Mouse (Mus musculus) neural tube, embryonic 15.5 days (tissue): ENCODE results near the gene Olfr1248. TPM values are rescaled to one million over a fixed set of nuclear protein-coding genes. Genes with fewer than 3 reads are reported as not detected.
"Not testable (repeated sequence)": the region's sequence is repeated elsewhere in the genome, so short reads cannot be mapped to it uniquely, and the experiment has no call there.

ENCODE experiments used
- ATAC-seq: fragments of 200-750 bp; cut with Nextera tagmentation; 2 replicates; pipeline ENCODE4 v1.8.0; 2017; ENCODE audit warnings: mild to moderate bottlenecking, moderate TSS enrichment, moderate library complexity; ENCODE audit not compliant: low FRiP score
- H3K27ac ChIP-seq: fragments of 300-500 bp; sonication (generic); replicated peaks from 2 replicates; pipeline ENCODE4 v1.5.1; 2015; ENCODE audit warnings: mild to moderate bottlenecking, inconsistent platforms
- H3K27me3 ChIP-seq: fragments of 300-500 bp; sonication (generic); replicated peaks from 2 replicates; pipeline ENCODE4 v1.6.1; 2015; ENCODE audit warnings: inconsistent platforms
- H3K36me3 ChIP-seq: fragments of 300-500 bp; sonication (generic); 2 replicates; pipeline ENCODE4 v1.6.1; 2015; ENCODE audit warnings: inconsistent platforms
- H3K4me1 ChIP-seq: fragments of 300-500 bp; sonication (generic); 2 replicates; pipeline ENCODE4 v1.6.1; 2015; ENCODE audit warnings: inconsistent platforms
- H3K4me2 ChIP-seq: fragments of 300-500 bp; sonication (generic); 2 replicates; pipeline ENCODE4 v1.6.1; 2015; ENCODE audit warnings: inconsistent platforms, mild to moderate bottlenecking, moderate library complexity
- H3K4me3 ChIP-seq: fragments of 300-500 bp; sonication (generic); replicated peaks from 2 replicates; pipeline ENCODE4 v1.5.1; 2015; ENCODE audit warnings: mild to moderate bottlenecking, inconsistent platforms
- H3K9ac ChIP-seq: fragments of 300-500 bp; sonication (generic); replicated peaks from 2 replicates; pipeline ENCODE4 v1.6.1; 2015; ENCODE audit warnings: mild to moderate bottlenecking, inconsistent platforms
- H3K9me3 ChIP-seq: fragments of 300-500 bp; sonication (generic); replicated peaks from 2 replicates; pipeline ENCODE4 v1.6.1; 2016; ENCODE audit warnings: inconsistent platforms
- WGBS: fragments of 180-500 bp; shearing (Covaris S2); methylation state at CpG from one replicate; pipeline ENCODE4 v1.1.7; 2015; ENCODE audit warnings: mixed read lengths; 5-methylcytosine and 5-hydroxymethylcytosine counted together
- polyA plus RNA-seq: library from polyadenylated mRNA; unstranded; fragments of >200 nt; fragmentation: Nextera tagmentation; extraction: Ambion mirVana; gene quantifications from 2 replicates; pipeline ENCODE4 v1.2.1, GENCODE M21; 2015

The Olfr1248 gene
- polyA plus RNA-seq: not detected in 2 replicates

GRCm38 (mm10) chr2:89618145-89618544, at the start of gene Olfr1248:
TSS of gene Olfr1248 (minus strand) at chr2:89618245.
- H3K4me3 ChIP-seq, H3K9ac ChIP-seq, H3K27ac ChIP-seq, H3K9me3 ChIP-seq, ATAC-seq, H3K4me1 ChIP-seq, H3K4me2 ChIP-seq, H3K27me3 ChIP-seq, H3K36me3 ChIP-seq: not testable (repeated sequence)
- 95% methylated on average over 1 of the region's 1 CpGs for WGBS

DNA sequence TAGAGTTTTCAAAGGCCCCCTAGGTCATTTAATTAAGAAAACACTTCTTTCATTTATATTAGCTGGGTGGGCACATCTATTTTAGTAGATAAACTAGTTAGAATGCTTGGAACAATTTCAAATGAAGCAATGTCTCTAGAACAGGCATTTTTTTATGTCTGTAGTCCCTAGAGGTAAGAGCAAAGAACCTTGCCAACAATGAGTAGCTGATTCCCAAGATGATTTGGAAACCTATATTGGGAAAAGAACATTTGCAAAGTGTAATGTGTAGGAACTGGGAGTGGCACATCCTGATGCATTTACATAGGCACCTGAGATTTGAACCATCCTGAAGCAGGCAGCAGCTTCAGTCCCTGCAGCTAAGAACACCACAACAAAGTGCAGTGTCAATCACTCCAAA, 43.3 kb upstream of the Olfr1248 start, which contains the start of gene Olfr1250:
Gene Olfr1250 (minus strand): TSS at position 101 of the 400 bp plus-strand sequence.
- H3K27me3 ChIP-seq: no peaks in the 10 kb centered on the region
- no peak within 1 kb of the TSS for H3K4me3 ChIP-seq
- H3K4me1 ChIP-seq: no peaks in the 10 kb centered on the region
- H3K9me3 ChIP-seq: no peaks in the 10 kb centered on the region
- no peak for ATAC-seq
- H3K27ac ChIP-seq: no peak within 1 kb of the TSS
- H3K36me3 ChIP-seq: no peaks in the 10 kb centered on the region
- H3K9ac ChIP-seq: no peak within 1 kb of the TSS
- H3K4me2 ChIP-seq: no peak within 1 kb of the TSS

- WGBS: 92% methylated on average over 2 of the region's 2 CpGs
- no peak for ATAC-seq
Observed at GRCm38 (mm10) chr2:89634883-89635282, 16.8 kb upstream of the Olfr1248 start, which contains the start of gene Olfr1249. TSS of gene Olfr1249 (minus strand) at chr2:89634983.

GRCm38 (mm10) chr2:89614030-89614429, 4.0 kb downstream of the Olfr1248 start, which contains the start of gene Olfr1247:
TSS of gene Olfr1247 (minus strand) at chr2:89614130.
- no peak within 1 kb of the TSS for H3K9ac ChIP-seq
- no peak within 1 kb of the TSS for H3K4me3 ChIP-seq
- no peaks in the 10 kb centered on the region for H3K4me1 ChIP-seq
- H3K9me3 ChIP-seq: no peaks in the 10 kb centered on the region
- H3K4me2 ChIP-seq: no peak within 1 kb of the TSS
- no peak within 1 kb of the TSS for H3K27ac ChIP-seq
- H3K27me3 ChIP-seq: no peaks in the 10 kb centered on the region
- WGBS: 90% methylated on average over 2 of the region's 2 CpGs
- H3K36me3 ChIP-seq: no peaks in the 10 kb centered on the region
- ATAC-seq: no peak

More at GRCm38 (mm10) chr2:89634883-89635282, 16.8 kb upstream of the Olfr1248 start, which contains the start of gene Olfr1249:
- H3K9ac ChIP-seq: no peak within 1 kb of the TSS
- H3K4me1 ChIP-seq: no peaks in the 10 kb centered on the region
- no peak within 1 kb of the TSS for H3K27ac ChIP-seq
- H3K36me3 ChIP-seq: no peaks in the 10 kb centered on the region
- no peaks in the 10 kb centered on the region for H3K27me3 ChIP-seq
- H3K4me2 ChIP-seq: no peak within 1 kb of the TSS
- H3K4me3 ChIP-seq: no peak within 1 kb of the TSS
- no peaks in the 10 kb centered on the region for H3K9me3 ChIP-seq

- H3K9ac ChIP-seq: no peak within 1 kb of the TSS
- no peak within 1 kb of the TSS for H3K27ac ChIP-seq
- H3K4me3 ChIP-seq: no peak within 1 kb of the TSS
- no peaks in the 10 kb centered on the region for H3K9me3 ChIP-seq
- H3K36me3 ChIP-seq: no peaks in the 10 kb centered on the region
- no peak within 1 kb of the TSS for H3K4me2 ChIP-seq
- no peaks in the 10 kb centered on the region for H3K4me1 ChIP-seq
- 81% methylated on average over 2 of the region's 2 CpGs for WGBS
- no peak for ATAC-seq
- H3K27me3 ChIP-seq: no peaks in the 10 kb centered on the region
Observed at GRCm38 (mm10) chr2:89593057-89593456, 25.0 kb downstream of the Olfr1248 start, which contains the start of gene Olfr1246. TSS of gene Olfr1246 (minus strand) at chr2:89593157.

GRCm38 (mm10) chr2:89578347-89578746, 39.7 kb downstream of the Olfr1248 start, which contains the start of gene Olfr1245:
TSS of gene Olfr1245 (minus strand) at chr2:89578447.
- 82% methylated on average over 1 of the region's 1 CpGs for WGBS
- H3K27me3 ChIP-seq: no peaks in the 10 kb centered on the region
- no peaks in the 10 kb centered on the region for H3K36me3 ChIP-seq
- no peaks in the 10 kb centered on the region for H3K4me1 ChIP-seq
- no peak for ATAC-seq
- H3K4me3 ChIP-seq: no peak within 1 kb of the TSS
- no peak within 1 kb of the TSS for H3K9ac ChIP-seq
- H3K9me3 ChIP-seq: no peaks in the 10 kb centered on the region
- no peak within 1 kb of the TSS for H3K27ac ChIP-seq
- H3K4me2 ChIP-seq: no peak within 1 kb of the TSS

Other genes starting within 250 kb of the Olfr1248 start
- not detected in 2 replicates for gene Olfr1238, start 208.6 kb downstream of the Olfr1248 start, polyA plus RNA-seq
- not detected in 2 replicates for gene Olfr1239, start 197.8 kb downstream of the Olfr1248 start, polyA plus RNA-seq
- not detected in 2 replicates for gene Olfr1240, start 175.2 kb downstream of the Olfr1248 start, polyA plus RNA-seq
- not detected in 2 replicates for gene Olfr1241, start 131.1 kb downstream of the Olfr1248 start, polyA plus RNA-seq
- not detected in 2 replicates for gene Olfr1242, start 119.9 kb downstream of the Olfr1248 start, polyA plus RNA-seq
- gene Olfr1243, start 86.8 kb downstream of the Olfr1248 start, polyA plus RNA-seq: not detected in 2 replicates
- gene Olfr1245, start 39.8 kb downstream of the Olfr1248 start, polyA plus RNA-seq: not detected in 2 replicates
- gene Olfr1246, start 25.1 kb downstream of the Olfr1248 start, polyA plus RNA-seq: not detected in 2 replicates
- not detected in 2 replicates for gene Olfr1247, start 4.1 kb downstream of the Olfr1248 start, polyA plus RNA-seq
- gene Olfr1249, start 16.7 kb upstream of the Olfr1248 start, polyA plus RNA-seq: not detected in 2 replicates
- not detected in 2 replicates for gene Olfr1250, start 43.2 kb upstream of the Olfr1248 start, polyA plus RNA-seq
- gene Olfr1251, start 53.7 kb upstream of the Olfr1248 start, polyA plus RNA-seq: not detected in 2 replicates
- gene Olfr1252, start 106.8 kb upstream of the Olfr1248 start, polyA plus RNA-seq: not detected in 2 replicates
- not detected in 2 replicates for gene Olfr1253, start 138.8 kb upstream of the Olfr1248 start, polyA plus RNA-seq
- gene Olfr1254, start 175.4 kb upstream of the Olfr1248 start, polyA plus RNA-seq: not detected in 2 replicates
- not detected in 2 replicates for gene Olfr1255, start 193.8 kb upstream of the Olfr1248 start, polyA plus RNA-seq
- not detected in 2 replicates for gene Olfr1256, start 223.3 kb upstream of the Olfr1248 start, polyA plus RNA-seq
- 0.29 TPM in 1 of 2 replicates, not detected in the other for gene Olfr48, start 230.0 kb upstream of the Olfr1248 start, polyA plus RNA-seq